Mouse (Mus musculus): ENCODE results near the gene Rab39b. TPM values are rescaled to one million over a fixed set of nuclear protein-coding genes. Genes with fewer than 3 reads are reported as not detected.

The Rab39b gene
- polyA plus RNA-seq (2016; fragmentation: Nextera tagmentation; extraction: Ambion mirVana), result 6.6 and 6.9 TPM in 2 replicates

DNA sequence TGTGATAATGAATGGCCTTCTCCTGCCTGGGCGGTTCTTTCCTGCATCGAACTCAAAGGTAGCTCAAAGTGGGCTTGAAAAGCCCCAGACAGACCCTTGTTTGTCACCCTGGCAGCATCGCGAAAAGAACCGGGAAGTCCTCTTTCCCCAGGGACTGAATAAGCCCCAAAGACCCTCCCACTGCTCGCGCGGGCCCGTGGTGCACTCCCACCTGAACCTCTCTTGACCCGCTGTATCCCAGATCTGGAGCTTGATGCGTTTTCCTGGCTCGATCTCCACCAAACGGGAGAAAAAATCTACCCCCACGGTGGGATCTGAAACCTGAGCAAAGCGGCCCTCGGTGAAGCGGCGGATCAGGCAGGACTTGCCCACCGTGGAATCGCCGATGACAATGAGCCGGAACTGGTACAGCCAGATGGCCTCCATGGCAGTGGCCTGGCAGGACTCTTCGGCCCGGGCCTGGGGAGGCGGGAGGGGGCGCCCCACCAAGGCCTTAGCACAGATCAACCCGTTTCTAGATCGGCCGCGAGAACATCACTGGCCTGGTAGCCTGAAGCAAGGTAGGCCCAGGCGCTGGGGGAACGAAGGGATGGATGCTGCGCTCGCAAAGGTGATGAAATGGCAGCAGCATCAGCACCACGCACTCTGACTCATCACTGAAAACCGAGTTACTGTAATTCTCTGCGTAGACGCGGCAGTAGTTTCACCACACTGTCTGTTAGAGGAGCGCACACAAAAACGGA is at the start of gene Rab39b:
Gene Rab39b, minus strand, starts transcription at position 650 of the 743 bp plus-strand sequence.
- Histone ChIP-seq H3K4me1 (no peaks in the 10 kb centered on the region), H3K27me3 (no peaks in the 10 kb centered on the region), H3K4me3 (peak within 1 kb of the TSS; percentile 52), H3K27ac (peak within 1 kb of the TSS; percentile 23; the same call in 1 of the 2 replicates), H3K36me3 (no peaks in the 10 kb centered on the region), H3K9me3 (no peaks in the 10 kb centered on the region), H3K4me2 (replicated peaks) (peak within 1 kb of the TSS; percentile 46), H3K9ac (peak within 1 kb of the TSS; percentile 34)
- WGBS, result 20% methylated on average over 41 of the region's 41 CpGs
- peak; percentile 88 for ATAC-seq (ENCODE audit: insufficient number of reproducible peaks, insufficient read depth, low FRiP score, low TSS enrichment)

- Histone ChIP-seq H3K27me3 (no peaks in the 10 kb centered on the region), H3K4me2 (replicated peaks) (no peak overlapping the region), H3K4me3 (no peak overlapping the region), H3K36me3 (no peaks in the 10 kb centered on the region), H3K9me3 (no peaks in the 10 kb centered on the region), H3K4me1 (no peaks in the 10 kb centered on the region), H3K9ac (no peak overlapping the region), H3K27ac (no peak overlapping the region)
- no peak for ATAC-seq (ENCODE audit: insufficient number of reproducible peaks, insufficient read depth, low FRiP score, low TSS enrichment)
- WGBS, result 79% methylated on average over 2 of the region's 2 CpGs
Observed at GRCm38 (mm10) chrX:75578539-75578938, 508 bp upstream of the Rab39b start.

Other genes with a start within 250 kb of the Rab39b start
- 49.5 and 56.5 TPM in 2 replicates for gene Fundc2, start 195.8 kb downstream of the Rab39b start, polyA plus RNA-seq (2016; fragmentation: Nextera tagmentation; extraction: Ambion mirVana)
- gene F8, start 195.6 kb downstream of the Rab39b start, polyA plus RNA-seq (2016; fragmentation: Nextera tagmentation; extraction: Ambion mirVana), result 2.0 and 2.2 TPM in 2 replicates
- gene Cmc4, start 161.6 kb downstream of the Rab39b start, polyA plus RNA-seq (2016; fragmentation: Nextera tagmentation; extraction: Ambion mirVana), result 26.9 and 27.2 TPM in 2 replicates
- 13.8 and 14.3 TPM in 2 replicates for gene Mtcp1, start 161.6 kb downstream of the Rab39b start, polyA plus RNA-seq (2016; fragmentation: Nextera tagmentation; extraction: Ambion mirVana)
- 60.4 and 62.4 TPM in 2 replicates for gene Brcc3, start 161.6 kb downstream of the Rab39b start, polyA plus RNA-seq (2016; fragmentation: Nextera tagmentation; extraction: Ambion mirVana)
- gene Vbp1, start 63.9 kb downstream of the Rab39b start, polyA plus RNA-seq (2016; fragmentation: Nextera tagmentation; extraction: Ambion mirVana), result 153 and 155 TPM in 2 replicates

Measured in embryonic facial prominence, embryonic 12.5 days (tissue).